ENCODE assay signal across 8 mouse cellular contexts in genomic region chr10:69654866-69655633, GRCm38 (mm10).
DNase-seq lines count a peak whose midpoint lies in the region; ATAC-seq and TF ChIP-seq lines count a peak whose summit lies in the region.

No protein-coding gene starts in this region.

- WGBS in thymus, adult 2 months: 21% methylated on average over 13 of the region's 13 CpGs
- WGBS in embryonic facial prominence, embryonic 14.5 days: 17% methylated on average over 13 of the region's 13 CpGs
- 16% methylated on average over 13 of the region's 13 CpGs for WGBS in hindbrain, postnatal 0 days
- 12% methylated on average over 13 of the region's 13 CpGs for WGBS in lung, embryonic 16.5 days

- H3K27ac ChIP-seq in thymus, adult 2 months (ENCODE audit: control insufficient read depth, insufficient read depth, low read length): no peak overlapping the region
- H3K27ac ChIP-seq in embryonic facial prominence, embryonic 14.5 days (replicated peaks; ENCODE audit: low read depth, low read length): no peak overlapping the region
- H3K27ac ChIP-seq in hindbrain, postnatal 0 days: no peak overlapping the region
- no peak overlapping the region for H3K27ac ChIP-seq in lung, embryonic 16.5 days (ENCODE audit: low read length)

- no peaks in the 10 kb centered on the region for H3K9me3 ChIP-seq in embryonic facial prominence, embryonic 14.5 days (ENCODE audit: control insufficient read depth, low read length)
- no peaks in the 10 kb centered on the region for H3K9me3 ChIP-seq in hindbrain, postnatal 0 days (ENCODE audit: low read length)
- H3K9me3 ChIP-seq in lung, embryonic 16.5 days (ENCODE audit: control insufficient read depth, low read length): no peaks in the 10 kb centered on the region

- no peak for TF ChIP-seq CTCF in thymus, adult 2 months (IDR thresholded peaks at IDR 0.05; ENCODE audit: borderline replicate concordance, control insufficient read depth, extremely low read depth, insufficient read depth, low read length, poor library complexity)
- TF ChIP-seq CTCF in hindbrain, postnatal 0 days (IDR thresholded peaks at IDR 0.05; ENCODE audit: low read depth): peak; percentile 90

- TF ChIP-seq POLR2A in thymus, adult 2 months (IDR thresholded peaks at IDR 0.05; ENCODE audit: control insufficient read depth, extremely low read depth, insufficient read depth, low read length, poor library complexity): no peak

- no peak overlapping the region for H3K4me2 ChIP-seq in embryonic facial prominence, embryonic 14.5 days (ENCODE audit: low read depth, low read length)
- 0 out of 2 replicates have a peak overlapping the region, but pooled peaks have one; percentile 28 for H3K4me2 ChIP-seq in hindbrain, postnatal 0 days (ENCODE audit: low read depth, low read length)
- peak overlapping the region; percentile 35; the same call in 1 of the 2 replicates for H3K4me2 ChIP-seq in lung, embryonic 16.5 days (ENCODE audit: low read depth, low read length)

- peaks cover 1% of the 10 kb centered on the region for H3K4me1 ChIP-seq in thymus, adult 2 months (replicated peaks; ENCODE audit: control insufficient read depth, insufficient read depth, low read length)
- H3K4me1 ChIP-seq in embryonic facial prominence, embryonic 14.5 days (ENCODE audit: control insufficient read depth, insufficient read depth, low read length): peaks cover 11% of the 10 kb centered on the region
- H3K4me1 ChIP-seq in hindbrain, postnatal 0 days (ENCODE audit: insufficient read depth, low read length): peaks cover 7% of the 10 kb centered on the region
- H3K4me1 ChIP-seq in lung, embryonic 16.5 days (replicated peaks; ENCODE audit: control insufficient read depth, insufficient read depth, low read length): peaks cover 29% of the 10 kb centered on the region

- no peak for ATAC-seq in embryonic facial prominence, embryonic 14.5 days (ENCODE audit: low read depth)
- ATAC-seq in hindbrain, postnatal 0 days: peak; percentile 50; the same call in 1 of the 2 replicates
- ATAC-seq in lung, embryonic 16.5 days (ENCODE audit: low read depth): no peak

- H3K4me3 ChIP-seq in thymus, adult 2 months (ENCODE audit: control insufficient read depth, insufficient read depth, low read length): no peak overlapping the region
- no peak overlapping the region for H3K4me3 ChIP-seq in embryonic facial prominence, embryonic 14.5 days (ENCODE audit: low read depth, low read length)
- no peak overlapping the region for H3K4me3 ChIP-seq in hindbrain, postnatal 0 days (ENCODE audit: low read length)
- no peak overlapping the region for H3K4me3 ChIP-seq in lung, embryonic 16.5 days (ENCODE audit: low read length)

- H3K27me3 ChIP-seq in thymus, adult 2 months (ENCODE audit: control insufficient read depth, insufficient read depth, low read length): no peaks in the 10 kb centered on the region
- H3K27me3 ChIP-seq in embryonic facial prominence, embryonic 14.5 days (replicated peaks; ENCODE audit: control insufficient read depth, insufficient read depth, low read length): no peaks in the 10 kb centered on the region
- no peaks in the 10 kb centered on the region for H3K27me3 ChIP-seq in hindbrain, postnatal 0 days (ENCODE audit: insufficient read depth, low read length)
- no peaks in the 10 kb centered on the region for H3K27me3 ChIP-seq in lung, embryonic 16.5 days (ENCODE audit: control insufficient read depth, insufficient read depth, low read depth, low read length)

- H3K9ac ChIP-seq in embryonic facial prominence, embryonic 14.5 days (ENCODE audit: low read depth, low read length): no peak overlapping the region
- peak overlapping the region; percentile 17; the same call in 1 of the 2 replicates for H3K9ac ChIP-seq in hindbrain, postnatal 0 days (replicated peaks; ENCODE audit: low read length)
- H3K9ac ChIP-seq in lung, embryonic 16.5 days (ENCODE audit: low read length): no peak overlapping the region

- no peaks in the 10 kb centered on the region for H3K36me3 ChIP-seq in thymus, adult 2 months (ENCODE audit: control insufficient read depth, insufficient read depth, low read length)
- no peaks in the 10 kb centered on the region for H3K36me3 ChIP-seq in embryonic facial prominence, embryonic 14.5 days (ENCODE audit: control insufficient read depth, insufficient read depth, low read length)
- H3K36me3 ChIP-seq in hindbrain, postnatal 0 days (ENCODE audit: insufficient read depth, low read length): no peaks in the 10 kb centered on the region
- no peaks in the 10 kb centered on the region for H3K36me3 ChIP-seq in lung, embryonic 16.5 days (ENCODE audit: control insufficient read depth, insufficient read depth, low read length)

- DNase-seq in adrenal gland, adult 2 months: peak; percentile 30
- DNase-seq in adrenal gland, postnatal 4 days (ENCODE audit: low spot score in 2 of 2): no peak
- DNase-seq in thymus, adult 2 months: peak; percentile 23
- no peak for DNase-seq in thymus, adult 18-20 months
- peak; percentile 71 for DNase-seq in embryonic facial prominence, embryonic 14.5 days (ENCODE audit: low spot score)
- DNase-seq in hindbrain, postnatal 0 days (ENCODE audit: low spot score): peak; percentile 87
- DNase-seq in right cerebral cortex, postnatal 4 days: peak; percentile 51

Comparison
In these comparisons a context has a peak if more than half of its experiments do, and no peak if none do; other contexts are left out.
1. DNase-seq: peak in adrenal gland, adult 2 months (single experiment), thymus, adult 2 months (single experiment), embryonic facial prominence, embryonic 14.5 days (single experiment), hindbrain, postnatal 0 days (single experiment) and right cerebral cortex, postnatal 4 days (single experiment); none in adrenal gland, postnatal 4 days (0 of 2) and thymus, adult 18-20 months (0 of 2).